Mouse (Mus musculus): ENCODE measurements around the gene Cntn5.

- TF ChIP-seq POLR2A (IDR thresholded peaks at IDR 0.05; ENCODE audit: low read depth, low read length): no peak
- no peak for TF ChIP-seq CTCF (IDR thresholded peaks at IDR 0.05; ENCODE audit: borderline replicate concordance, insufficient read depth, low read length)
Observed at GRCm38 (mm10) chr9:9817477-9817876, 1087.1 kb downstream of the Cntn5 start.
